Mouse (Mus musculus) testis, adult 2 months (tissue): ENCODE measurements around the gene Carmil3.

Experiments used
- CTCF ChIP-seq: fragments of 200-500 bp; IDR thresholded peaks from 2 replicates; pipeline ENCODE4 v1.5.1; 2012; ENCODE audit warnings: low read depth, mild to moderate bottlenecking, inconsistent platforms, low read length, moderate library complexity; ENCODE audit not compliant: control insufficient read depth, insufficient read depth, insufficient replicate concordance
- POLR2A ChIP-seq: fragments of 200-500 bp; IDR thresholded peaks from 2 replicates; pipeline ENCODE4 v1.6.1; 2012; ENCODE audit warnings: low read depth, mild to moderate bottlenecking, inconsistent platforms, low read length, moderate library complexity; ENCODE audit not compliant: control insufficient read depth

- TF ChIP-seq POLR2A, result no peak
- no peak for TF ChIP-seq CTCF
Measured at GRCm38 (mm10) chr14:55458761-55459160, 31.7 kb upstream of the Carmil3 start.
